Mouse (Mus musculus): Measurements from ENCODE around the gene Cacna1c. TPM values are rescaled to one million over a fixed set of nuclear protein-coding genes. Genes with fewer than 3 reads are reported as not detected.

The Cacna1c gene
- polyA plus RNA-seq, 1 experiment: 16.7 TPM

- no peaks in the 10 kb centered on the region for H3K27me3 ChIP-seq (ENCODE audit: control insufficient read depth, insufficient read depth, low read length)
- peak overlapping the region; percentile 79 for H3K27ac ChIP-seq (ENCODE audit: insufficient read depth, low read length)
- WGBS: 9% methylated on average over 11 of the region's 11 CpGs
- no peak for TF ChIP-seq CTCF (IDR thresholded peaks at IDR 0.05; ENCODE audit: borderline replicate concordance, insufficient read depth, low read depth, low read length)
- TF ChIP-seq POLR2A (IDR thresholded peaks at IDR 0.05; ENCODE audit: borderline replicate concordance, insufficient read depth, low read length): no peak
- DNase-seq: peak; percentile 74 to 87
- H3K4me1 ChIP-seq (ENCODE audit: control insufficient read depth, insufficient read depth, low read length): peaks cover 28% of the 10 kb centered on the region
- peak overlapping the region; percentile 86 for H3K4me3 ChIP-seq (replicated peaks; ENCODE audit: insufficient read depth, low read depth, low read length)
Observed at GRCm38 (mm10) chr6:119105651-119106595, 90.3 kb downstream of the Cacna1c start.

- 26% methylated on average over 8 of the region's 8 CpGs for WGBS
- H3K4me1 ChIP-seq (ENCODE audit: control insufficient read depth, insufficient read depth, low read length): peaks cover 29% of the 10 kb centered on the region
Observed at GRCm38 (mm10) chr6:119104246-119104645, 92.0 kb downstream of the Cacna1c start.

DNA sequence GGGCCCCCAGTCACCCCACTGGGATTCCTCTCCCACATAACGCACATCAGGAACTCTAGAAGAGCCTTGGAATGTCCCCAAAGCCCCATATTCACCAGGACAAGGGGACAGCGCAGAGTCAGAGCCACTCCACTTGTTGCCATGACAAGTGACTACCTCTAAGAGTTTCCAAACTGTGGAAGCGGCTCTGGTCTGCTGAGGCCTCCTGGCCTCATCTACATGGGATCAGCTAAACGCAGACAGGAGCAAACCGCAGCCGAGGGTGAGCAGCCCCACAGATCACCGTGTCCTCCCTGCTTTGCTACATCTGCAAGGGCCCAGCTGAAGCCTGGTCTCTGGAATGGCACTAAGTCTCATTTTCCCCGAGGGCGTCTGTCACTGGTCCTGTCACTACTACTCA is 93.3 kb downstream of the Cacna1c start:
- DNase-seq: no peak
- Histone ChIP-seq H3K4me3 (replicated peaks; ENCODE audit: insufficient read depth, low read depth, low read length) (no peak overlapping the region), H3K27me3 (ENCODE audit: control insufficient read depth, insufficient read depth, low read length) (no peaks in the 10 kb centered on the region), H3K4me1 (ENCODE audit: control insufficient read depth, insufficient read depth, low read length) (peaks cover 28% of the 10 kb centered on the region), H3K27ac (ENCODE audit: insufficient read depth, low read length) (no peak overlapping the region)
- 84% methylated on average over 9 of the region's 9 CpGs for WGBS
- TF ChIP-seq CTCF (IDR thresholded peaks at IDR 0.05; ENCODE audit: borderline replicate concordance, insufficient read depth, low read depth, low read length) (no peak), POLR2A (IDR thresholded peaks at IDR 0.05; ENCODE audit: borderline replicate concordance, insufficient read depth, low read length) (no peak)

More at GRCm38 (mm10) chr6:119104246-119104645, 92.0 kb downstream of the Cacna1c start:
- TF ChIP-seq POLR2A (IDR thresholded peaks at IDR 0.05; ENCODE audit: borderline replicate concordance, insufficient read depth, low read length) (no peak), CTCF (IDR thresholded peaks at IDR 0.05; ENCODE audit: borderline replicate concordance, insufficient read depth, low read depth, low read length) (peak; percentile 92)
- H3K4me3 ChIP-seq (replicated peaks; ENCODE audit: insufficient read depth, low read depth, low read length): peak overlapping the region; percentile 28
- H3K27me3 ChIP-seq (ENCODE audit: control insufficient read depth, insufficient read depth, low read length): no peaks in the 10 kb centered on the region
- H3K27ac ChIP-seq (ENCODE audit: insufficient read depth, low read length): no peak overlapping the region
- peak; percentile 85 to 89 for DNase-seq

DNA sequence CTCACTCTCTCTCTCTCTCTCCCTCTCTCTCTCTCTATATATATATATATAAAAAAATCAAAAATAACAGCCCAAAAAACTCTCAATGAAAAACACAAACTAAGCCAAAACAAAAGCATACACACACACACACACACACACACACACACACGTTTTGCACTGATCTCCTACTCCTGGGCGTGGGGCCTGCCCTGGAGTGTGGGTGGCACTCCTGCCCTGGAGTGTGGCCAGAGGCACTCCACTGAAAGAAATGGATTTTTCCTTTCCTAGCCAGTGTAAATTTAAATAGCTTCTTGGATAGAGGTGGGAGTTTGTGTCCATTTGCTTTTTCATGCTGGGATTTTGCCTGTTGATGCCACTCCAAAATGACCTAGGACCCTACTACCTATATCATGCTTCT is 96.9 kb downstream of the Cacna1c start:
- no peak overlapping the region for H3K27ac ChIP-seq (ENCODE audit: insufficient read depth, low read length)
- TF ChIP-seq CTCF (IDR thresholded peaks at IDR 0.05; ENCODE audit: borderline replicate concordance, insufficient read depth, low read depth, low read length): no peak
- no peak for TF ChIP-seq POLR2A (IDR thresholded peaks at IDR 0.05; ENCODE audit: borderline replicate concordance, insufficient read depth, low read length)
- 27% methylated on average over 2 of the region's 2 CpGs for WGBS
- DNase-seq: no peak
- H3K27me3 ChIP-seq (ENCODE audit: control insufficient read depth, insufficient read depth, low read length): no peaks in the 10 kb centered on the region
- peaks cover 54% of the 10 kb centered on the region for H3K4me1 ChIP-seq (ENCODE audit: control insufficient read depth, insufficient read depth, low read length)
- no peak overlapping the region for H3K4me3 ChIP-seq (replicated peaks; ENCODE audit: insufficient read depth, low read depth, low read length)

GRCm38 (mm10) chr6:119096481-119096880 is 99.7 kb downstream of the Cacna1c start:
- Histone ChIP-seq H3K27me3 (ENCODE audit: control insufficient read depth, insufficient read depth, low read length) (no peaks in the 10 kb centered on the region), H3K4me3 (replicated peaks; ENCODE audit: insufficient read depth, low read depth, low read length) (no peak overlapping the region), H3K27ac (ENCODE audit: insufficient read depth, low read length) (no peak overlapping the region), H3K4me1 (ENCODE audit: control insufficient read depth, insufficient read depth, low read length) (peaks cover 52% of the 10 kb centered on the region)
- WGBS: 85% methylated on average over 7 of the region's 7 CpGs
- no peak for DNase-seq
- TF ChIP-seq POLR2A (IDR thresholded peaks at IDR 0.05; ENCODE audit: borderline replicate concordance, insufficient read depth, low read length): no peak
- TF ChIP-seq CTCF (IDR thresholded peaks at IDR 0.05; ENCODE audit: borderline replicate concordance, insufficient read depth, low read depth, low read length): no peak

DNA sequence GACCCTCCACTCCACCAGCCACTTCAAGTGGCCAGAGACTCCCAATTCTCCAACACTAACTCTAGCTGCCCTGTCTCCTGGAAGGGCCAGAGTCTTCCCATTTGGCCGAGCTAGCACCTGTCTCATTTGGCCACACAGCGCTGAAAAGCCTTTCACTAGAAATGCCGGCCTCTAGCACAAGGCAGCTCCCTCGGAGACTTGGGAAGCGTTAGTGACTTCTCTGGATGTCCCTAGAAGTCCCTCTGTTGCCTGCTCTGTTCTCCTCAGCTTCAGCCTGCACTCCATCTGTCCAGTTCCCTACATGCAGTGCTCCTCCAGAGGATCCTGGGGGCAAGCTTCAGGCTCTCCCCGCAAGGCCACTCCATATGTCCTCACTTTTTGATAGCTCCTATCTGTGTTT is 101.1 kb downstream of the Cacna1c start:
- TF ChIP-seq POLR2A (IDR thresholded peaks at IDR 0.05; ENCODE audit: borderline replicate concordance, insufficient read depth, low read length) (no peak), CTCF (IDR thresholded peaks at IDR 0.05; ENCODE audit: borderline replicate concordance, insufficient read depth, low read depth, low read length) (no peak)
- 6% methylated on average over 6 of the region's 6 CpGs for WGBS
- peak in 1 of 2 experiments; percentile 57 for DNase-seq
- Histone ChIP-seq H3K27me3 (ENCODE audit: control insufficient read depth, insufficient read depth, low read length) (no peaks in the 10 kb centered on the region), H3K4me3 (replicated peaks; ENCODE audit: insufficient read depth, low read depth, low read length) (no peak overlapping the region), H3K4me1 (ENCODE audit: control insufficient read depth, insufficient read depth, low read length) (peaks cover 48% of the 10 kb centered on the region), H3K27ac (ENCODE audit: insufficient read depth, low read length) (peak overlapping the region; percentile 8; the same call in 1 of the 2 replicates)

DNA sequence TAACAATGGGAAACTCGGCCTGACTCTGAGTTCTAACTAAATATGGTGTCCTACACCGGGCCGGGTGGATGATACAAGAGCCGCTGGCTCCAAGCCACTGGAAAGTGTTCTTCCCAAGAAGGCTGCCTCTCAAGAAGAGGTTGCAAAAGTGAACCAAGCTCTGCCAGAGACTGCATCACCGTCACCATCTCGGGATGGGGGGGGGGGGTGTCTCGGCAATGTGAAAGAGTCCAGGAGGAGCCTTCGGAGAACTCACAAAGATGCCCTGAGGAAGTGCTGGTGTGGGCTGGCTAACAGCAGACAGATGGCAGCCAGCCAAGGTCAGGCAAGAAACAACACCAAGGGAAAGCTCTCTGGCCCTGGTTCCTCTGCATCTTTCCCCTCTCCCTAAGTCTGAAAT is 107.0 kb downstream of the Cacna1c start:
- no peak overlapping the region for H3K4me3 ChIP-seq (replicated peaks; ENCODE audit: insufficient read depth, low read depth, low read length)
- peaks cover 55% of the 10 kb centered on the region for H3K4me1 ChIP-seq (ENCODE audit: control insufficient read depth, insufficient read depth, low read length)
- no peak for DNase-seq
- H3K27me3 ChIP-seq (ENCODE audit: control insufficient read depth, insufficient read depth, low read length): no peaks in the 10 kb centered on the region
- peak overlapping the region; percentile 38 for H3K27ac ChIP-seq (ENCODE audit: insufficient read depth, low read length)
- 20% methylated on average over 8 of the region's 8 CpGs for WGBS
- no peak for TF ChIP-seq POLR2A (IDR thresholded peaks at IDR 0.05; ENCODE audit: borderline replicate concordance, insufficient read depth, low read length)
- no peak for TF ChIP-seq CTCF (IDR thresholded peaks at IDR 0.05; ENCODE audit: borderline replicate concordance, insufficient read depth, low read depth, low read length)

- no peak for DNase-seq
- Histone ChIP-seq H3K27me3 (ENCODE audit: control insufficient read depth, insufficient read depth, low read length) (no peaks in the 10 kb centered on the region), H3K4me3 (replicated peaks; ENCODE audit: insufficient read depth, low read depth, low read length) (no peak overlapping the region), H3K27ac (ENCODE audit: insufficient read depth, low read length) (peak overlapping the region; percentile 38; the same call in 1 of the 2 replicates), H3K4me1 (ENCODE audit: control insufficient read depth, insufficient read depth, low read length) (peaks cover 53% of the 10 kb centered on the region)
- 30% methylated on average over 8 of the region's 8 CpGs for WGBS
- no peak for TF ChIP-seq CTCF (IDR thresholded peaks at IDR 0.05; ENCODE audit: borderline replicate concordance, insufficient read depth, low read depth, low read length)
- no peak for TF ChIP-seq POLR2A (IDR thresholded peaks at IDR 0.05; ENCODE audit: borderline replicate concordance, insufficient read depth, low read length)
Observed at GRCm38 (mm10) chr6:119088381-119088780, 107.8 kb downstream of the Cacna1c start.
